Mouse (Mus musculus): ENCODE measurements around the gene Lce6a. TPM values are rescaled to one million over a fixed set of nuclear protein-coding genes. Genes with fewer than 3 reads are reported as not detected.

Lce6a gene
- not detected in 4 replicates for total RNA-seq (2023)

GRCm38 (mm10) chr3:92621560-92621959, at the start of gene Lce6a:
Gene Lce6a (minus strand): TSS chr3:92621660.

GRCm38 (mm10) chr3:92670215-92670614, 48.8 kb upstream of the Lce6a start, which contains the start of gene Lce1a2:
Gene Lce1a2 (minus strand): TSS chr3:92670315.

GRCm38 (mm10) chr3:92656826-92657225, 35.4 kb upstream of the Lce6a start, which contains the start of gene Lce1b:
Gene Lce1b (minus strand): TSS chr3:92656926.

GRCm38 (mm10) chr3:92648207-92648606, 26.7 kb upstream of the Lce6a start, which contains the start of gene Lce1a1:
Gene Lce1a1 (minus strand): TSS chr3:92648307.

GRCm38 (mm10) chr3:92607392-92607791, 14.1 kb downstream of the Lce6a start, which contains the start of gene 2210017I01Rik:
Gene 2210017I01Rik (minus strand): TSS chr3:92607492.

GRCm38 (mm10) chr3:92588858-92589257, 32.6 kb downstream of the Lce6a start, which contains the start of gene Smcp:
Gene Smcp (minus strand): TSS chr3:92588997.

GRCm38 (mm10) chr3:92573449-92574041, 47.9 kb downstream of the Lce6a start, which contains the start of gene Ivl:
Gene Ivl (minus strand): TSS chr3:92573735.

Other genes with a start within 250 kb of the Lce6a start
- not detected in 4 replicates for gene Sprr2h, start 236.0 kb downstream of the Lce6a start, total RNA-seq (2023)
- gene Sprr2i, start 213.7 kb downstream of the Lce6a start, total RNA-seq (2023), result not detected in 4 replicates
- gene Sprr2j-ps, start 203.6 kb downstream of the Lce6a start, total RNA-seq (2023), result not detected in 4 replicates
- gene Gm9774, start 192.2 kb downstream of the Lce6a start, total RNA-seq (2023), result 1.0 to 3.2 TPM in 2 of 4 replicates, not detected in the others
- not detected in 4 replicates for gene Sprr2k, start 189.1 kb downstream of the Lce6a start, total RNA-seq (2023)
- not detected in 4 replicates for gene Sprr1b, start 182.9 kb downstream of the Lce6a start, total RNA-seq (2023)
- gene Sprr3, start 162.9 kb downstream of the Lce6a start, total RNA-seq (2023), result not detected in 4 replicates
- gene Sprr1a, start 135.8 kb downstream of the Lce6a start, total RNA-seq (2023), result not detected in 4 replicates
- gene Sprr4, start 121.2 kb downstream of the Lce6a start, total RNA-seq (2023), result not detected in 4 replicates
- not detected in 4 replicates for gene 2310046K23Rik, start 87.1 kb downstream of the Lce6a start, total RNA-seq (2023)
- gene Ivl, start 47.9 kb downstream of the Lce6a start, total RNA-seq (2023), result not detected in 4 replicates
- gene Smcp, start 32.7 kb downstream of the Lce6a start, total RNA-seq (2023), result not detected in 4 replicates
- gene 2210017I01Rik, start 14.2 kb downstream of the Lce6a start, total RNA-seq (2023), result not detected in 4 replicates
- not detected in 4 replicates for gene Lce1a1, start 26.6 kb upstream of the Lce6a start, total RNA-seq (2023)
- gene Lce1b, start 35.3 kb upstream of the Lce6a start, total RNA-seq (2023), result not detected in 4 replicates
- gene Lce1a2, start 48.7 kb upstream of the Lce6a start, total RNA-seq (2023), result not detected in 4 replicates
- not detected in 4 replicates for gene Lce1c, start 57.6 kb upstream of the Lce6a start, total RNA-seq (2023)
- gene Lce1d, start 65.5 kb upstream of the Lce6a start, total RNA-seq (2023), result not detected in 4 replicates
- not detected in 4 replicates for gene Lce1e, start 87.4 kb upstream of the Lce6a start, total RNA-seq (2023)
- gene Lce1f, start 98.7 kb upstream of the Lce6a start, total RNA-seq (2023), result not detected in 4 replicates
- gene Gm38119, start 117.4 kb upstream of the Lce6a start, total RNA-seq (2023), result not detected in 4 replicates
- not detected in 4 replicates for gene Lce1g, start 130.7 kb upstream of the Lce6a start, total RNA-seq (2023)
- gene Lce1h, start 143.4 kb upstream of the Lce6a start, total RNA-seq (2023), result not detected in 4 replicates
- gene Lce1i, start 157.2 kb upstream of the Lce6a start, total RNA-seq (2023), result not detected in 4 replicates
- gene Lce1j, start 168.9 kb upstream of the Lce6a start, total RNA-seq (2023), result not detected in 4 replicates
- gene Lce1k, start 186.2 kb upstream of the Lce6a start, total RNA-seq (2023), result not detected in 4 replicates
- gene Kprp, start 205.6 kb upstream of the Lce6a start, total RNA-seq (2023), result not detected in 4 replicates
- not detected in 4 replicates for gene Lce1l, start 229.6 kb upstream of the Lce6a start, total RNA-seq (2023)
- gene 2310050C09Rik, start 248.6 kb upstream of the Lce6a start, total RNA-seq (2023), result not detected in 4 replicates